Mouse (Mus musculus): ENCODE measurements at regions not wholly inside any gene's neighbourhood (a gene's known extent, or its start where the extent isn't known, plus 50 kb on each side); places are given as distances from the start of the nearest gene placed in this dataset.

- DNase-seq (ENCODE audit: low read depth), result peak; percentile 89
- TF ChIP-seq CTCF (IDR thresholded peaks at IDR 0.05; ENCODE audit: borderline replicate concordance, extremely low read depth, insufficient read depth, insufficient read length) (no peak), POLR2A (IDR thresholded peaks at IDR 0.05; ENCODE audit: borderline replicate concordance, extremely low read depth, insufficient read depth, insufficient read length, poor library complexity, severe bottlenecking) (no peak)
Observed at GRCm38 (mm10) chr13:46173103-46173502, 100.4 kb upstream of the Stmnd1 start.

- peak; percentile 94 for DNase-seq (ENCODE audit: low read depth)
- TF ChIP-seq CTCF (IDR thresholded peaks at IDR 0.05; ENCODE audit: borderline replicate concordance, extremely low read depth, insufficient read depth, insufficient read length), result peak; percentile 98
- TF ChIP-seq POLR2A (IDR thresholded peaks at IDR 0.05; ENCODE audit: borderline replicate concordance, extremely low read depth, insufficient read depth, insufficient read length, poor library complexity, severe bottlenecking), result no peak
Observed at GRCm38 (mm10) chr13:46162025-46162374, 111.5 kb upstream of the Stmnd1 start.

- TF ChIP-seq POLR2A (IDR thresholded peaks at IDR 0.05; ENCODE audit: borderline replicate concordance, extremely low read depth, insufficient read depth, insufficient read length, poor library complexity, severe bottlenecking) (no peak), CTCF (IDR thresholded peaks at IDR 0.05; ENCODE audit: borderline replicate concordance, extremely low read depth, insufficient read depth, insufficient read length) (no peak)
- peak; percentile 50 for DNase-seq (ENCODE audit: low read depth)
Observed at GRCm38 (mm10) chr13:46161261-46162024, 112.1 kb upstream of the Stmnd1 start.

- no peak for TF ChIP-seq CTCF (IDR thresholded peaks at IDR 0.05; ENCODE audit: borderline replicate concordance, extremely low read depth, insufficient read depth, insufficient read length)
- no peak for TF ChIP-seq POLR2A (IDR thresholded peaks at IDR 0.05; ENCODE audit: borderline replicate concordance, extremely low read depth, insufficient read depth, insufficient read length, poor library complexity, severe bottlenecking)
- no peak for DNase-seq (ENCODE audit: low read depth)
Observed at GRCm38 (mm10) chr13:46159354-46159753, 114.2 kb upstream of the Stmnd1 start.

- peak; percentile 92 for DNase-seq (ENCODE audit: low read depth)
Observed at GRCm38 (mm10) chr13:46153282-46154260, 120.0 kb upstream of the Stmnd1 start.

GRCm38 (mm10) chr13:46140006-46140405, 133.5 kb upstream of the Stmnd1 start:
- TF ChIP-seq CTCF (IDR thresholded peaks at IDR 0.05; ENCODE audit: borderline replicate concordance, extremely low read depth, insufficient read depth, insufficient read length), result no peak
- TF ChIP-seq POLR2A (IDR thresholded peaks at IDR 0.05; ENCODE audit: borderline replicate concordance, extremely low read depth, insufficient read depth, insufficient read length, poor library complexity, severe bottlenecking), result no peak
- no peak for DNase-seq (ENCODE audit: low read depth)

More at GRCm38 (mm10) chr13:46153282-46154260, 120.0 kb upstream of the Stmnd1 start:
- TF ChIP-seq CTCF (IDR thresholded peaks at IDR 0.05; ENCODE audit: borderline replicate concordance, extremely low read depth, insufficient read depth, insufficient read length), result no peak
- TF ChIP-seq POLR2A (IDR thresholded peaks at IDR 0.05; ENCODE audit: borderline replicate concordance, extremely low read depth, insufficient read depth, insufficient read length, poor library complexity, severe bottlenecking), result no peak

GRCm38 (mm10) chr13:46139251-46139650, 134.3 kb upstream of the Stmnd1 start:
- TF ChIP-seq CTCF (IDR thresholded peaks at IDR 0.05; ENCODE audit: borderline replicate concordance, extremely low read depth, insufficient read depth, insufficient read length) (no peak), POLR2A (IDR thresholded peaks at IDR 0.05; ENCODE audit: borderline replicate concordance, extremely low read depth, insufficient read depth, insufficient read length, poor library complexity, severe bottlenecking) (no peak)
- no peak for DNase-seq (ENCODE audit: low read depth)

GRCm38 (mm10) chr13:46135411-46135810, 138.1 kb upstream of the Stmnd1 start:
- DNase-seq (ENCODE audit: low read depth), result peak; percentile 9
- no peak for TF ChIP-seq CTCF (IDR thresholded peaks at IDR 0.05; ENCODE audit: borderline replicate concordance, extremely low read depth, insufficient read depth, insufficient read length)

- no peak for DNase-seq (ENCODE audit: low read depth)
- TF ChIP-seq CTCF (IDR thresholded peaks at IDR 0.05; ENCODE audit: borderline replicate concordance, extremely low read depth, insufficient read depth, insufficient read length), result no peak
- TF ChIP-seq POLR2A (IDR thresholded peaks at IDR 0.05; ENCODE audit: borderline replicate concordance, extremely low read depth, insufficient read depth, insufficient read length, poor library complexity, severe bottlenecking), result no peak
Observed at GRCm38 (mm10) chr13:46129236-46129855, 144.2 kb upstream of the Stmnd1 start.

- DNase-seq (ENCODE audit: low read depth), result no peak
- TF ChIP-seq POLR2A (IDR thresholded peaks at IDR 0.05; ENCODE audit: borderline replicate concordance, extremely low read depth, insufficient read depth, insufficient read length, poor library complexity, severe bottlenecking) (no peak), CTCF (IDR thresholded peaks at IDR 0.05; ENCODE audit: borderline replicate concordance, extremely low read depth, insufficient read depth, insufficient read length) (no peak)
Observed at GRCm38 (mm10) chr13:46123446-46123845, 150.1 kb upstream of the Stmnd1 start.

- DNase-seq (ENCODE audit: low read depth), result peak; percentile 27
- TF ChIP-seq CTCF (IDR thresholded peaks at IDR 0.05; ENCODE audit: borderline replicate concordance, extremely low read depth, insufficient read depth, insufficient read length) (no peak), POLR2A (IDR thresholded peaks at IDR 0.05; ENCODE audit: borderline replicate concordance, extremely low read depth, insufficient read depth, insufficient read length, poor library complexity, severe bottlenecking) (no peak)
Observed at GRCm38 (mm10) chr13:46116576-46116975, 151.8 kb upstream of the Atxn1 start.
